8 mouse cellular contexts compared by ENCODE assay signal in genomic region chr3:88141787-88142523, GRCm38 (mm10). TPM values are rescaled to one million over a fixed set of nuclear protein-coding genes. Genes with fewer than 3 reads are reported as not detected.
DNase-seq lines count a peak whose midpoint lies in the region; ATAC-seq lines count a peak whose summit lies in the region.

Mef2d (plus strand) TSS chr3:88142372.

- no peaks in the 10 kb centered on the region for H3K36me3 ChIP-seq in lung, embryonic 16.5 days (ENCODE audit: control insufficient read depth, insufficient read depth, low read length)

- no peaks in the 10 kb centered on the region for H3K9me3 ChIP-seq in lung, embryonic 16.5 days (ENCODE audit: control insufficient read depth, low read length)

- peak; percentile 58 to 61 for ATAC-seq in hematopoietic stem cell, adult 5-6 weeks (replicated peaks in 1 of 2; ENCODE audit: insufficient read depth in 1 of 2, low FRiP score in 2 of 2, low TSS enrichment in 1 of 2, low read depth in 1 of 2, poor library complexity in 2 of 2, severe bottlenecking in 2 of 2)
- peak; percentile 87 for ATAC-seq in lung, embryonic 16.5 days (ENCODE audit: low read depth)

- H3K27me3 ChIP-seq in lung, embryonic 16.5 days (ENCODE audit: control insufficient read depth, insufficient read depth, low read depth, low read length), result no peaks in the 10 kb centered on the region

- H3K4me1 ChIP-seq in lung, embryonic 16.5 days (replicated peaks; ENCODE audit: control insufficient read depth, insufficient read depth, low read length), result peaks cover 66% of the 10 kb centered on the region

- H3K27ac ChIP-seq in lung, embryonic 16.5 days (ENCODE audit: low read length), result peak within 1 kb of the TSS; percentile 99

- peak within 1 kb of the TSS; percentile 92 for H3K4me2 ChIP-seq in lung, embryonic 16.5 days (ENCODE audit: low read depth, low read length)

- peak; percentile 99 for DNase-seq in MEL-GATA-1-ER (ENCODE audit: extremely low read depth, low read depth)
- peak; percentile 95 for DNase-seq in cerebellum, adult 8-10 months
- DNase-seq in forelimb bud, embryonic 11.5 days (ENCODE audit: low read depth, low spot score), result peak; percentile 97
- peak; percentile 82 for DNase-seq in layer of hippocampus, adult 9-10 months (ENCODE audit: low spot score)
- peak; percentile 88 for DNase-seq in ovary, postnatal 10 days (ENCODE audit: low spot score)
- DNase-seq in thymus, postnatal 10 days (ENCODE audit: low spot score in 2 of 2), result peak; percentile 96 to 97

- H3K4me3 ChIP-seq in lung, embryonic 16.5 days (ENCODE audit: low read length), result peak within 1 kb of the TSS; percentile 88

- H3K9ac ChIP-seq in lung, embryonic 16.5 days (ENCODE audit: low read length), result peak within 1 kb of the TSS; percentile 90

- under 1% methylated on average over 48 of the region's 52 CpGs for WGBS in lung, embryonic 16.5 days

RNA-seq across cellular contexts. Expression of gene Mef2d, which starts in this region (rescaled TPM):
- total RNA-seq in hematopoietic stem cell, adult 5-6 weeks (2017), result 31.1 and 33.3 TPM in 2 replicates
- polyA plus RNA-seq in lung, embryonic 16.5 days (2015; fragmentation: Nextera tagmentation; extraction: Ambion mirVana), result 19.9 and 22.9 TPM in 2 replicates

Comparison
In these comparisons a context has a peak if more than half of its experiments do, and no peak if none do; other contexts are left out.
1. Peak in every context shown above with its lines: DNase-seq, ATAC-seq, H3K4me3 ChIP-seq and H3K27ac ChIP-seq.